ENCODE assay signal across 20 mouse cellular contexts in genomic region chr9:53973241-53973640, GRCm38 (mm10). TPM values are rescaled to one million over a fixed set of nuclear protein-coding genes. Genes with fewer than 3 reads are reported as not detected.
DNase-seq lines count a peak whose midpoint lies in the region; ATAC-seq lines count a peak whose summit lies in the region.
"Had no signal": no experiment of that assay in that cellular context is flagged by ENCODE, and none has a peak within 500 bp of the region (broad histone marks: within the 10 kb centered on the region; RNA-seq: fewer than 3 reads in every experiment).

No protein-coding gene starts in this region.

- no peaks in the 10 kb centered on the region for H3K36me3 ChIP-seq in forebrain, embryonic 12.5 days (replicated peaks)
- no peaks in the 10 kb centered on the region for H3K36me3 ChIP-seq in forebrain, embryonic 11.5 days (ENCODE audit: control insufficient read depth, insufficient read depth, low read length)
- no peaks in the 10 kb centered on the region for H3K36me3 ChIP-seq in forebrain, embryonic 16.5 days (ENCODE audit: control insufficient read depth, insufficient read depth)
- H3K36me3 ChIP-seq in midbrain, embryonic 16.5 days (ENCODE audit: control insufficient read depth, insufficient read depth, low read length): no peaks in the 10 kb centered on the region
- H3K36me3 ChIP-seq: G1E; liver, embryonic 13.5 days had no signal

- no peaks in the 10 kb centered on the region for H3K9me3 ChIP-seq in forebrain, embryonic 12.5 days
- no peaks in the 10 kb centered on the region for H3K9me3 ChIP-seq in forebrain, embryonic 11.5 days (ENCODE audit: control insufficient read depth, low read length)
- no peaks in the 10 kb centered on the region for H3K9me3 ChIP-seq in forebrain, embryonic 16.5 days (ENCODE audit: control insufficient read depth, low read length)
- no peaks in the 10 kb centered on the region for H3K9me3 ChIP-seq in midbrain, embryonic 16.5 days (replicated peaks; ENCODE audit: control insufficient read depth, low read length, poor library complexity, severe bottlenecking)
- H3K9me3 ChIP-seq: G1E; liver, embryonic 13.5 days had no signal

- no peak for ATAC-seq in forebrain, embryonic 12.5 days (ENCODE audit: low FRiP score)
- ATAC-seq in forebrain, embryonic 11.5 days (replicated peaks; ENCODE audit: low FRiP score): no peak
- ATAC-seq in forebrain, embryonic 16.5 days: no peak
- ATAC-seq in midbrain, embryonic 16.5 days: no peak
- ATAC-seq: intestine, embryonic 16.5 days; lung, postnatal 0 days had no signal

- H3K4me2 ChIP-seq in forebrain, embryonic 12.5 days: no peak overlapping the region; the same call in 1 of the 2 replicates
- no peak overlapping the region for H3K4me2 ChIP-seq in forebrain, embryonic 11.5 days (ENCODE audit: low read depth, low read length, severe bottlenecking)
- peak overlapping the region; percentile 80 for H3K4me2 ChIP-seq in forebrain, embryonic 16.5 days (ENCODE audit: low read length)
- peak overlapping the region; percentile 78 for H3K4me2 ChIP-seq in midbrain, embryonic 16.5 days (ENCODE audit: low read length)
- H3K4me2 ChIP-seq: liver, embryonic 13.5 days had no signal

- H3K4me1 ChIP-seq in forebrain, embryonic 12.5 days: peaks cover 11% of the 10 kb centered on the region; the same call in 1 of the 2 replicates
- H3K4me1 ChIP-seq in forebrain, embryonic 11.5 days (replicated peaks; ENCODE audit: control insufficient read depth, insufficient read depth, low read length): peaks cover 3% of the 10 kb centered on the region; the same call in 1 of the 2 replicates
- H3K4me1 ChIP-seq in forebrain, embryonic 16.5 days (replicated peaks; ENCODE audit: control insufficient read depth, insufficient read depth, low read length): peaks cover 12% of the 10 kb centered on the region
- peaks cover 11% of the 10 kb centered on the region for H3K4me1 ChIP-seq in midbrain, embryonic 16.5 days (ENCODE audit: control insufficient read depth, insufficient read depth, low read length)
- H3K4me1 ChIP-seq: liver, embryonic 13.5 days had no signal

- no peak for DNase-seq in forebrain, embryonic 11.5 days (ENCODE audit: low spot score)
- DNase-seq in brain, adult 2 months (ENCODE audit: low read depth, low spot score): peak; percentile 58
- no peak for DNase-seq in spleen, postnatal 14 days (ENCODE audit: low spot score in 2 of 2)
- no peak for DNase-seq in heart, postnatal 4 days
- DNase-seq: adrenal gland, adult 8-10 months; embryo, embryonic 11 days; heart, postnatal 10 days; left cerebral cortex, postnatal 4 days; liver, embryonic 13.5 days had no signal

- no peak overlapping the region for H3K9ac ChIP-seq in forebrain, embryonic 12.5 days
- H3K9ac ChIP-seq in forebrain, embryonic 11.5 days (ENCODE audit: low read length): no peak overlapping the region
- H3K9ac ChIP-seq in forebrain, embryonic 16.5 days (replicated peaks; ENCODE audit: low read depth, low read length): peak overlapping the region; percentile 93
- H3K9ac ChIP-seq in midbrain, embryonic 16.5 days (ENCODE audit: low read depth, low read length): peak overlapping the region; percentile 94
- H3K9ac ChIP-seq: liver, embryonic 13.5 days had no signal

- WGBS in forebrain, embryonic 12.5 days: 54% methylated on average over 5 of the region's 5 CpGs
- WGBS in forebrain, embryonic 11.5 days: 60% methylated on average over 5 of the region's 5 CpGs
- 52% methylated on average over 5 of the region's 5 CpGs for WGBS in forebrain, embryonic 16.5 days
- WGBS in midbrain, embryonic 16.5 days: 55% methylated on average over 5 of the region's 5 CpGs

- H3K27ac ChIP-seq in forebrain, embryonic 12.5 days: no peak overlapping the region
- H3K27ac ChIP-seq in forebrain, embryonic 11.5 days (ENCODE audit: low read depth, low read length): no peak overlapping the region
- peak overlapping the region; percentile 96 for H3K27ac ChIP-seq in forebrain, embryonic 16.5 days (ENCODE audit: low read length)
- H3K27ac ChIP-seq in midbrain, embryonic 16.5 days (ENCODE audit: low read length): peak overlapping the region; percentile 93; the same call in 1 of the 2 replicates
- H3K27ac ChIP-seq: kidney, postnatal 0 days; liver, embryonic 13.5 days had no signal

- H3K4me3 ChIP-seq in forebrain, embryonic 12.5 days (replicated peaks): 0 out of 2 replicates have a peak overlapping the region, but pooled peaks have one; percentile 10
- H3K4me3 ChIP-seq in forebrain, embryonic 11.5 days (ENCODE audit: low read depth, low read length): no peak overlapping the region
- H3K4me3 ChIP-seq in forebrain, embryonic 16.5 days (replicated peaks; ENCODE audit: low read length): peak overlapping the region; percentile 78
- H3K4me3 ChIP-seq in midbrain, embryonic 16.5 days (ENCODE audit: low read depth, low read length): peak overlapping the region; percentile 85
- H3K4me3 ChIP-seq: erythroblast, embryonic 14.5 days; liver, embryonic 13.5 days had no signal

- peaks cover 29% of the 10 kb centered on the region for H3K27me3 ChIP-seq in forebrain, embryonic 12.5 days
- H3K27me3 ChIP-seq in forebrain, embryonic 11.5 days (ENCODE audit: control insufficient read depth, insufficient read depth, low read length): peaks cover 10% of the 10 kb centered on the region
- no peaks in the 10 kb centered on the region for H3K27me3 ChIP-seq in forebrain, embryonic 16.5 days (replicated peaks; ENCODE audit: control insufficient read depth, insufficient read depth, low read length)
- H3K27me3 ChIP-seq in midbrain, embryonic 16.5 days (ENCODE audit: control insufficient read depth, insufficient read depth, low read depth, low read length): no peaks in the 10 kb centered on the region; the same call in 1 of the 2 replicates

RNA-seq across cellular contexts. Expression of gene Elmod1, which starts 1.9 kb away (rescaled TPM):
- 4.6 and 5.9 TPM in 2 replicates for polyA plus RNA-seq in forebrain, embryonic 12.5 days (2016; fragmentation: Nextera tagmentation; extraction: Ambion mirVana)
- 2.8 and 2.9 TPM in 2 replicates for polyA plus RNA-seq in forebrain, embryonic 11.5 days (2014; fragmentation: Nextera tagmentation; extraction: Ambion mirVana)
- polyA plus RNA-seq in forebrain, embryonic 16.5 days (2015; fragmentation: Nextera tagmentation; extraction: Ambion mirVana): 33.0 and 39.6 TPM in 2 replicates
- 19.3 and 19.4 TPM in 2 replicates for polyA plus RNA-seq in midbrain, embryonic 16.5 days (2015; fragmentation: Nextera tagmentation; extraction: Ambion mirVana)
- under 1 TPM; 0.17 to 0.32 TPM for total RNA-seq in heart, postnatal 4 days (2021)
- total RNA-seq: gastrocnemius, adult 8-10 months had no signal
- polyA plus RNA-seq: C2C12; erythroblast, embryonic 14.5 days; G1E; small intestine, adult 2 months had no signal

Comparison
In these comparisons a context has a peak if more than half of its experiments do, and no peak if none do; other contexts are left out.
1. H3K27ac ChIP-seq: peak in forebrain, embryonic 16.5 days (single experiment) and midbrain, embryonic 16.5 days (single experiment); none in forebrain, embryonic 12.5 days (single experiment) and forebrain, embryonic 11.5 days (single experiment).
2. H3K4me2 ChIP-seq: peak in forebrain, embryonic 16.5 days (single experiment) and midbrain, embryonic 16.5 days (single experiment); none in forebrain, embryonic 12.5 days (single experiment) and forebrain, embryonic 11.5 days (single experiment).
3. H3K9ac ChIP-seq: peak in forebrain, embryonic 16.5 days (single experiment) and midbrain, embryonic 16.5 days (single experiment); none in forebrain, embryonic 12.5 days (single experiment) and forebrain, embryonic 11.5 days (single experiment).